Mouse (Mus musculus): ENCODE measurements around the gene Sele. TPM values are rescaled to one million over a fixed set of nuclear protein-coding genes. Genes with fewer than 3 reads are reported as not detected.

Sele gene
- total RNA-seq, 2 experiments from 2014 or later, result 0.10 TPM; not detected in 1

DNA sequence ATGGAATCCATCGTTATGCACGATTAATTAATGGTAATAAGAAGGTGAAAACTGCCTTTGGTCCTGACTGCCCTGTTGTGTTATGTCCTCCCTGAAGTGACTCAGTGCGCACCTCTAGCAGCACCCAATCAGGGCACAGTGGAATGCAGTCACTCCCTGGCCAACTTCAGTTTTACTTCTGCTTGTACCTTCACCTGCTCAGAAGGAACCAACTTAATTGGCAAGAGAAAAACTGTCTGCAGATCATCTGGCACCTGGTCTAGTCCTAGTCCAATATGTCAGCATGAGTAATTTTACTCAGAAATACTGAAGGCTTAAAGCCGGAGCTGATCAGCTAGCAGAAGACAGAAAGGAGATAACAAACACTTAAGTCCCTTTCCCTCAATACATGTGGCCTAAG lies 22.4 kb downstream of the Sele start:
- no peak for DNase-seq (ENCODE audit: low spot score in 2 of 2)
- intact Hi-C loops (cut with DNase I), result no loop called here

GRCm38 (mm10) chr1:164071111-164071510 lies 23.1 kb downstream of the Sele start:
- no peak for DNase-seq (ENCODE audit: low spot score in 2 of 2)

DNA sequence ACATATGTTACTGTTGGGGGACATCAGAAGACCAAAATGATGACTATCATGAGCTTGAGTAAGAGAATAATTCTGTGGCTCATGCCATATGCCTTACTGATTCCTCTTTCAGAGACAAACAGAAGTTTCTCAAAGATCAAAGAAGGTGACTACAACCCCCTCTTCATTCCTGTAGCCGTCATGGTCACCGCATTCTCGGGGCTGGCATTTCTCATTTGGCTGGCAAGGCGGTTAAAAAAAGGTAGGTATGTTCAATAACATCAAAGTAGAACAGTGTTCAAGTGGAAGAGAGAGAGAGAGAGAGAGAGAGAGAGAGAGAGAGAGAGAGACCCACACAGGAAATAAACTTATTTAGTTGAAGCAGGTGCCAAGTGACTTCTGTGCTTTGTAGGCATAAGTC lies 24.0 kb downstream of the Sele start:
- no peak for DNase-seq (ENCODE audit: low spot score in 2 of 2)
- intact Hi-C loops (cut with DNase I), result no loop called here

More at GRCm38 (mm10) chr1:164071111-164071510, 23.1 kb downstream of the Sele start:
- intact Hi-C loops (cut with DNase I), result no loop called here

- intact Hi-C loops (cut with DNase I), result no loop called here
- no peak for DNase-seq (ENCODE audit: low spot score in 2 of 2)
Observed at GRCm38 (mm10) chr1:164073091-164073490, 25.1 kb downstream of the Sele start.

DNA sequence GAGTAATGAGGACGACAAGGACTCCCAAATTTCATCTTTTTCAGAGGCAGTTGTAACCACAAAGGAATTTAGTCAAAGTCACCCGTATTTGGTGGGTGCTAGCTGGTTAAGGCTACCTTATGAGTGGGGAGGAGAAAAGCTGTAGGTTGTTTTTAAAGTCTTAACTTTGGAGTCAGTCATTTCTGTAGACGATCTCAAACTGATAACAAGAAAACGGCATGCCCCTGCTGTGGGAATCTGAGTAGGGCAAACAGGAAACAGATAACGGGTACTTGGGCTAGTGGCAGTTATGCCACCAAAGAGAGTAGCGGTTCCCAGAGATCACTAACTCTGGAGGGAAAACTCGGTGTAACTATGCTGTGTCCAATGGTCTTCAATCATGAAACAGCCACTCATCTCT lies 25.8 kb downstream of the Sele start:
- DNase-seq (ENCODE audit: low spot score in 2 of 2), result no peak
- intact Hi-C loops (cut with DNase I), result no loop called here

- no peak for DNase-seq (ENCODE audit: low spot score in 2 of 2)
- intact Hi-C loops (cut with DNase I), result no loop called here
Observed at GRCm38 (mm10) chr1:164074606-164075140, 26.6 kb downstream of the Sele start.

DNA sequence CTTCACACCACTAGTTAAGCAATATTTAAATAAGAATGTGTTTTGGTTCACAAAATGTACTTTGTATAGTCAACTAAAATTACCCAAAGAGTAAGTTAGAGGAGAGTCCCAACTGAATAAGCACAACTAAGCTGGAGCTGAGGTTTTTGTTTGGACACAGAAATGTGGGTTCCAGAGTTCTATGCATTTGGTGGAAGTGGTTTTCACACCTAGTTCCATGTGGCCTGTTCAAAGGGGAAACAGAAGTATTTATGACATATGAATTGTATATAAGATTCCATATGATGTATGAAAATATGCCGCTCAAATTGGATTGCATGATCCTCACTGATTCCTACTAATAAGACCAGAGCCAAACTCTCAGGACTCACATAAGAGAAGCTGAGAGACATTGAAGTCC lies 27.4 kb downstream of the Sele start:
- DNase-seq (ENCODE audit: low spot score in 2 of 2), result no peak
- intact Hi-C loops (cut with DNase I), result no loop called here

GRCm38 (mm10) chr1:164076441-164076840 lies 28.4 kb downstream of the Sele start:
- intact Hi-C loops (cut with DNase I), result no loop called here
- no peak for DNase-seq (ENCODE audit: low spot score in 2 of 2)

- intact Hi-C loops (cut with DNase I), result no loop called here
- DNase-seq (ENCODE audit: low spot score in 2 of 2), result no peak
Observed at GRCm38 (mm10) chr1:164077031-164077430, 29.0 kb downstream of the Sele start.

DNA sequence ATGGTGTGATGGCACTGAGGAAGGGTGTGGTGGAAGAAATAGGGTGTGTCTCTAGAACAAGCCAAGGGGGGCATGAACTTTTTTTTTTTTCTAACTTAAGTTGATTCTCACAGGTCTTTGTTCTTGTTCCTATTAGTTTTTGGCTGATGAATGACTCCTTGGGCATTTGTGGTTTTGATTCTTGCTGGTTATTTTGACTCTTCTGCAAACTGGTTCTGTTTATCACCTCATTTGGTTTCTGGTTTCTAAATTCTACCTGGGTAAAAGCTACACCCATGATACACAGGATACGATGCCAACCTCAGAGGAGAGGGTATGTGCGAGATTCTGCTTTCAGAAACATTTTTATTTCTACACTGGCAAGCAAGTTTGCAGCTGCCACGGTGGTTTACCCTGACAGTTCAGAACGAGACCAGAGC lies 30.3 kb downstream of the Sele start:
- intact Hi-C loops (cut with DNase I), result no loop called here
- no peak for DNase-seq (ENCODE audit: low spot score in 2 of 2)

- DNase-seq (ENCODE audit: low spot score in 2 of 2), result no peak
- intact Hi-C loops (cut with DNase I), result no loop called here
Observed at GRCm38 (mm10) chr1:164079091-164079490, 31.1 kb downstream of the Sele start.

DNA sequence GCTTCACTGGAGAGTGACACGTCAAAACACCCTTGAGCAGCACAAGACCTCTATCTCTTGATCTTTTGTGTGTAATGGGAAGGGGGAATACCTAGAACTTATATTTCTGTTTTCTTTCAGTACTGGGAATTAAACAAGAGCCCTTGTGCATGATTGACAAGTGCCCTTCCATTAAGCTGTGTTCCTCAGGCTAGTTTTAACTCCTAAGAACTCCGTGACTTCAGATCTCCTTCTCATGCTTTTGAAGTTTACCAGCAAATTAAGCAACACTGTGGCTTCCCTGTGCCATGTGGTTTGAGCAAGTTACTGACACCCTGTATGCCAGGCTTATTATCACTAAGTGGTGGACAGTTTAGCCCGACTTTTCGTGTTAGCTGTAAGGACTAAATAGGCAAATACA lies 35.0 kb downstream of the Sele start:
- intact Hi-C loops (cut with DNase I), result no loop called here
- DNase-seq (ENCODE audit: low spot score in 2 of 2), result no peak

DNA sequence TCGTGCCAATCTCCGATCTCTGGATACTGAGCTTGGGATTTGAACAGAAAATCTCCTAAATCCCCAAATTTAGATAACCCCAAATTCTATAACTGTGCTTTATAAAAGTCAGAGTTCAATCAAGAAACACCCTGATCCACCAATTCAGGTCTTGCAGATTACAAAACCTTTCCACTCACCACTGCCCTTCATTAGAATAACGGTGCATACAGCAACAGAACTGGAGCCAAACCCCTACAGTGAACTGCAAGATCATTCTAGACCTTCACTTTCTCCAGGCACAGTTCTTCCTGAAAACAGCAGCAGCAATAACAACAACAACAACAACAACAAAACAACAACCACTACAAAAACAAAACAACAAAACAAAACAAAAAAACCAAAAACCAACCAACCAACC lies 38.8 kb downstream of the Sele start:
- intact Hi-C loops (cut with DNase I), result no loop called here
- DNase-seq (ENCODE audit: low spot score in 2 of 2), result no peak

- no peak for DNase-seq (ENCODE audit: low spot score in 2 of 2)
- intact Hi-C loops (cut with DNase I), result no loop called here
Observed at GRCm38 (mm10) chr1:164087872-164088271, 39.8 kb downstream of the Sele start.

- intact Hi-C loops (cut with DNase I), result no loop called here
- no peak for DNase-seq (ENCODE audit: low spot score in 2 of 2)
Observed at GRCm38 (mm10) chr1:164096780-164097179, 48.7 kb downstream of the Sele start.

DNA sequence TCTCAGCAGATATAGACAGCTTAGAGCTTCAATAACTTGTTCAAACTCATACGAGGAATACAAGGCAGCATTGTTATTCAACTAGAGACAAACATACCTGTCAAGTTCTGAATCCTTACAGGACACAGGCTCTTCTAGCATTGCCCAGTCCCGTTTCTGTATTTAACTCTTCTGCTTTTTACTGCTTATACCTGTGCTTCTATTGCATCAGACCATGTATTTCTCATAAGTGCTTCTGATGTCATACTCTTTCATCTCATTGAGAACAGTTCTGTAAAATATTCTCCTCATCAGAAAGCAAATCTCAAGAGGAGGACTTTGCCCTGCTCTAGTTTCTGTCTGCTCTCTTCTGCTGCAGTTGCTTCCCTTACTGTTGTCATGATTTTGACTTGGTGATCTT lies 49.9 kb downstream of the Sele start:
- intact Hi-C loops (cut with DNase I), result no loop called here
- DNase-seq (ENCODE audit: low spot score in 2 of 2), result no peak

GRCm38 (mm10) chr1:164098372-164098771 lies 50.3 kb downstream of the Sele start:
- intact Hi-C loops (cut with DNase I), result no loop called here
- no peak for DNase-seq (ENCODE audit: low spot score in 2 of 2)

Other genes with a start within 250 kb of the Sele start
- 10 to 100 TPM; 22.1 to 26.6 TPM for gene Scyl3, start 119.1 kb upstream of the Sele start, total RNA-seq (2021)
- 1 to 10 TPM in 1 of 2 experiments, under 1 TPM in 1; 0.96 to 1.2 TPM for gene BC055324, start 53.4 kb upstream of the Sele start, total RNA-seq (2021)
- gene Mettl18, start 53.3 kb upstream of the Sele start, total RNA-seq (2021), result 1 to 10 TPM; 5.0 to 5.3 TPM
- gene Sell, start 13.7 kb downstream of the Sele start, total RNA-seq (2021), result not detected
- gene Selp, start 67.0 kb downstream of the Sele start, total RNA-seq (2021), result not detected
- gene F5, start 103.6 kb downstream of the Sele start, total RNA-seq (2021), result under 1 TPM; 0.42 to 0.52 TPM
- 10 to 100 TPM; 12.8 to 13.5 TPM for gene Slc19a2, start 200.8 kb downstream of the Sele start, total RNA-seq (2021)
- 10 to 100 TPM; 23.4 to 24.4 TPM for gene Ccdc181, start 227.4 kb downstream of the Sele start, total RNA-seq (2021)

Data from left cerebral cortex, postnatal 36 days (tissue).